Mouse (Mus musculus): ENCODE data around the gene Adamts18. TPM values are rescaled to one million over a fixed set of nuclear protein-coding genes. Genes with fewer than 3 reads are reported as not detected.

The Adamts18 gene
- polyA plus RNA-seq, 1 experiment from 2014 or later = 0.68 TPM

DNA sequence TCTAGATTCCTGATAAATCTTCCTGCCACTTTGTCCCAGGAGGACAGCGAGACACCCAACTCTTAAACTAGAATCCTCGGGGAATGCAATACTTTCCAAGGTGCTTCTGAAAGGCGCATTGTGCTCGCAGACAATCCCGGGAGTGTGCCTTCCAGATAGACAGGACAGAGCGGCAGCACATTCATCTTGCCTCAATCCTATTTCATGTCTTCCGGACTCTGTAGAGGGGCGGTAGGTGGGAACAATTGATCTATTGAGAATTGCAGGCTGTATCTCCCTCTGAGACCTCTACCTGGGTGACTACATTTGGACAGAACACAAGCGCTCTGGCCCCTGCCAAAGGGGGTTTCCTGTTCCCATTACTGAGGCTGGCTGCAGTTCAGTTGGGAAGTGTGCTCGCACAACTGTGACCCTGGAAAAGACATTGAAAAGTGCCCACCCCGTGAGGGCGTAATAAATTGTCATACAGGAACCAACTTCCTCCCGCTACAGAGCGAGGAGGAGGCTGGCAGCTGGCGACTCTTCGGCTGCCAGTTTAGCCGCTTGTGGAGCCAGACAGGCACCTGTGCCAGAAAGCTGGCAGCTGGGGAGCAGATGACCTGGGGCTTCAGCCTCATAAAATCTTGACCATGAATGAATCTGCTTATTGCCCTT is 160.5 kb downstream of the Adamts18 start:
- no peak overlapping the region for H3K4me2 ChIP-seq
- no peak overlapping the region for H3K9ac ChIP-seq (ENCODE audit: low read length)
- 87% methylated on average over 17 of the region's 17 CpGs for WGBS
- no peak for DNase-seq (ENCODE audit: low spot score, missing footprints)
- H3K4me1 ChIP-seq (ENCODE audit: control insufficient read depth, insufficient read depth, low read length) = no peaks in the 10 kb centered on the region
- no peaks in the 10 kb centered on the region for H3K36me3 ChIP-seq (ENCODE audit: control insufficient read depth, insufficient read depth, low read length)
- H3K4me3 ChIP-seq (ENCODE audit: low read depth, low read length) = no peak overlapping the region
- ATAC-seq (ENCODE audit: low FRiP score) = no peak
- H3K27me3 ChIP-seq (ENCODE audit: control insufficient read depth, insufficient read depth, low read length) = no peaks in the 10 kb centered on the region
- no peak overlapping the region for H3K27ac ChIP-seq (ENCODE audit: low read depth, low read length)
- H3K9me3 ChIP-seq (ENCODE audit: control insufficient read depth, low read length) = no peaks in the 10 kb centered on the region; the same call in 1 of the 2 replicates

DNA sequence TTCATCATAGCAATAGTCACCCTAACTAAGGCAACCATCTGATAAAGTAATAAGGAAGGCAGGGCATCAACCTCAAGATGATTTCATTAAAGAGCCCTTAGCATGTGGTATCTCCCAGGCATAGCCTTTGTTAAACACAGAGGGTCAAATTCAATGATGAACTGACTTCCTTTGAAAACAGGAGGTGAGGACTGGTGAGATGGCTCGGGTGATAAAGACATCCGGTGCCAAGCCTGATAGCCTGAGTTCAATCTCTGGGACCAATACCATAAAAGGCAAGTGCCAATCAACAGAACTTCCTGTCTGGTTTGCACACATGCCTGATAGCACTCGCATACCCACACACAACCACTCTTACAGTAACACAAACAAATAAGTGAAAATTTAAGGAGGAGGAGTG is 169.2 kb downstream of the Adamts18 start:
- no peaks in the 10 kb centered on the region for H3K27me3 ChIP-seq (ENCODE audit: control insufficient read depth, insufficient read depth, low read length)
- H3K4me2 ChIP-seq = no peak overlapping the region
- H3K9ac ChIP-seq (ENCODE audit: low read length) = no peak overlapping the region
- 88% methylated on average over 3 of the region's 3 CpGs for WGBS
- H3K9me3 ChIP-seq (ENCODE audit: control insufficient read depth, low read length) = no peaks in the 10 kb centered on the region; the same call in 1 of the 2 replicates
- no peaks in the 10 kb centered on the region for H3K4me1 ChIP-seq (ENCODE audit: control insufficient read depth, insufficient read depth, low read length)
- no peak for DNase-seq (ENCODE audit: low spot score, missing footprints)
- H3K4me3 ChIP-seq (ENCODE audit: low read depth, low read length) = no peak overlapping the region
- ATAC-seq (ENCODE audit: low FRiP score) = no peak
- H3K36me3 ChIP-seq (ENCODE audit: control insufficient read depth, insufficient read depth, low read length) = no peaks in the 10 kb centered on the region
- no peak overlapping the region for H3K27ac ChIP-seq (ENCODE audit: low read depth, low read length)

DNA sequence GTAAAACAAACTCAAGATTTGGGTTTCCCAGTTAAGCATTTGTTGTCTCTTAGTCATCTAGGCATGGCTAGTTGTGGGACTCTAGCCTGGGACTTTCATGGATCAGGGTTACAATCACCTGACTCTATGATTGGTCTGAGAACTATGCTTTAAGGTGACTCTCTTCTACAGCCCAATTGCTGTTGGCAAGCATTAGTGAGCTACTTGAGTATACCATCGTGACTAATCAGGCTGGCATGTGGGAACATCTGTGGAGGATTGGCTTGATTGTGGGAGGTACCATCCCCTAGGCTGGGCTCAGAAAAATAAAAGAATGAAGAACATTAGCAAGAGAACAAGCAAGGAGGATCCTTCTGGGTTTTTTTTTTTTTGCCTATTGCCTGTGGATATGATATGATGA is 171.7 kb downstream of the Adamts18 start:
- Histone ChIP-seq H3K27me3 (ENCODE audit: control insufficient read depth, insufficient read depth, low read length) (no peaks in the 10 kb centered on the region), H3K4me1 (ENCODE audit: control insufficient read depth, insufficient read depth, low read length) (no peaks in the 10 kb centered on the region), H3K9ac (ENCODE audit: low read length) (no peak overlapping the region), H3K4me2 (no peak overlapping the region), H3K9me3 (ENCODE audit: control insufficient read depth, low read length) (no peaks in the 10 kb centered on the region), H3K4me3 (ENCODE audit: low read depth, low read length) (no peak overlapping the region), H3K36me3 (ENCODE audit: control insufficient read depth, insufficient read depth, low read length) (no peaks in the 10 kb centered on the region), H3K27ac (ENCODE audit: low read depth, low read length) (no peak overlapping the region)
- ATAC-seq (ENCODE audit: low FRiP score) (no peak), DNase-seq (ENCODE audit: low spot score, missing footprints) (no peak)
- WGBS = 89% methylated on average over 1 of the region's 1 CpGs

DNA sequence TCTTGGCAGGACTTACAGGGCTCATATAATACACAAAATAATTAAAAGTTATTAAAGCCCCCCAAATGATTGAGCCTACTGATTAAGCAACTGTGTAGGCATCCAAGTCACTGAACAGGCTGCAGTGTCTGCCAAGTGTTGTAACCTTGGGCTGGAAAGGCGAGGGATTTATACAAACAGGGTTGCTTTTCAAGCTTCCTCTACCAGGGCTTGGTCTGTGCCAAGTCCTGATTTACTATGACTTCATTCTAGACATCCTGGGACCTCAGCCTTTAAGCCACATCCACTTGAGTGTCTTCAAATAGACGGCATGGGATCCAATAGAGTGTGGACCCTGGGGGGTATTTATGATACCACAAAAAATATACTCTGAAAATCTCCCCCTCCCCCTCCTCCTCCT is 173.3 kb downstream of the Adamts18 start:
- Histone ChIP-seq H3K27me3 (ENCODE audit: control insufficient read depth, insufficient read depth, low read length) (no peaks in the 10 kb centered on the region), H3K4me3 (ENCODE audit: low read depth, low read length) (no peak overlapping the region), H3K36me3 (ENCODE audit: control insufficient read depth, insufficient read depth, low read length) (no peaks in the 10 kb centered on the region), H3K4me2 (no peak overlapping the region), H3K4me1 (ENCODE audit: control insufficient read depth, insufficient read depth, low read length) (no peaks in the 10 kb centered on the region), H3K9ac (ENCODE audit: low read length) (no peak overlapping the region), H3K9me3 (ENCODE audit: control insufficient read depth, low read length) (no peaks in the 10 kb centered on the region), H3K27ac (ENCODE audit: low read depth, low read length) (no peak overlapping the region)
- ATAC-seq (ENCODE audit: low FRiP score) = no peak
- no peak for DNase-seq (ENCODE audit: low spot score, missing footprints)
- 83% methylated on average over 2 of the region's 2 CpGs for WGBS

DNA sequence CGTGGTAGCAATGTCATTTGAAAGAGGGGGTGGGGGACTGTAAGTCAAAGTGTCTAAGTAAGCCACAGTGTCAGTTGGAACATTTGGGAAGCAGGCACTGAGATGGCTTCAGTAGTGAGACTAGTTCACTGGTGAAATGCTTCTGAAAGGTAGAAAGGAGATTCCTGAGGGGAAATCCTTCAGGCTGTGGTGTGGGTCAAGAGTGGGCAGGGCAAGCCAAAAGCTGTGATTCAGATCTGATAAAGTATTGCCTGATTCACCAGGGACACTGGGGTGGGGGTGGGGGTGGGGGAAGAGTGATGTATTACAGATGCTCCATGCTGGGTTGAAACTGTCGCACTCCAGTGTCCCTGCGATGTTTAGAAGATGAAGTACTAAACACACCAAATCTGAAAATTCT is 173.9 kb downstream of the Adamts18 start:
- ATAC-seq (ENCODE audit: low FRiP score) = no peak
- Histone ChIP-seq H3K4me1 (ENCODE audit: control insufficient read depth, insufficient read depth, low read length) (no peaks in the 10 kb centered on the region), H3K4me3 (ENCODE audit: low read depth, low read length) (no peak overlapping the region), H3K36me3 (ENCODE audit: control insufficient read depth, insufficient read depth, low read length) (no peaks in the 10 kb centered on the region), H3K9me3 (ENCODE audit: control insufficient read depth, low read length) (no peaks in the 10 kb centered on the region), H3K27ac (ENCODE audit: low read depth, low read length) (no peak overlapping the region), H3K27me3 (ENCODE audit: control insufficient read depth, insufficient read depth, low read length) (no peaks in the 10 kb centered on the region), H3K9ac (ENCODE audit: low read length) (no peak overlapping the region), H3K4me2 (no peak overlapping the region)
- DNase-seq (ENCODE audit: low spot score, missing footprints) = no peak
- WGBS = 80% methylated on average over 3 of the region's 3 CpGs

DNA sequence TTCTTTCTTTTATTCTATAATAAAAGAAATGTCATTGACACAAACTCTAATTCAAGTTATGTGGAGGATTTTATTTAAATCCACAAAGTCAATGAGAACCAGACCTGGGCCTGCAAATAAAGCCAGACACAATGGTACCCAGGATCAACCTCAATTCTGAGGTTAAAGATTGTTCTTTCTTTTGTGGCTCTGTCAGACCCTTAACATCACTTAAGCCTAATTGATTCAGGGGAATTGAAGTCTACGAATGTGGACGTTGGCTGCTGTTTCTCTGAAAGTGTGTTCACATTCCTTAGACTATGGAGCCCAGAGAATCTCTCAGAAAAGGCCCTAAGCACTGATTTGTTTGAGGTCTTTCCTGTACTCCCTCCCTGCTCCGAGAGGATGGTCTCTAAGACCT is 175.2 kb downstream of the Adamts18 start:
- H3K4me3 ChIP-seq (ENCODE audit: low read depth, low read length) = no peak overlapping the region
- DNase-seq (ENCODE audit: low spot score, missing footprints) (no peak), ATAC-seq (ENCODE audit: low FRiP score) (no peak)
- H3K9ac ChIP-seq (ENCODE audit: low read length) = no peak overlapping the region
- no peak overlapping the region for H3K27ac ChIP-seq (ENCODE audit: low read depth, low read length)
- WGBS = 29% methylated on average over 3 of the region's 3 CpGs
- no peaks in the 10 kb centered on the region for H3K9me3 ChIP-seq (ENCODE audit: control insufficient read depth, low read length)
- no peaks in the 10 kb centered on the region for H3K27me3 ChIP-seq (ENCODE audit: control insufficient read depth, insufficient read depth, low read length)
- no peaks in the 10 kb centered on the region for H3K36me3 ChIP-seq (ENCODE audit: control insufficient read depth, insufficient read depth, low read length)
- no peaks in the 10 kb centered on the region for H3K4me1 ChIP-seq (ENCODE audit: control insufficient read depth, insufficient read depth, low read length)
- no peak overlapping the region for H3K4me2 ChIP-seq

DNA sequence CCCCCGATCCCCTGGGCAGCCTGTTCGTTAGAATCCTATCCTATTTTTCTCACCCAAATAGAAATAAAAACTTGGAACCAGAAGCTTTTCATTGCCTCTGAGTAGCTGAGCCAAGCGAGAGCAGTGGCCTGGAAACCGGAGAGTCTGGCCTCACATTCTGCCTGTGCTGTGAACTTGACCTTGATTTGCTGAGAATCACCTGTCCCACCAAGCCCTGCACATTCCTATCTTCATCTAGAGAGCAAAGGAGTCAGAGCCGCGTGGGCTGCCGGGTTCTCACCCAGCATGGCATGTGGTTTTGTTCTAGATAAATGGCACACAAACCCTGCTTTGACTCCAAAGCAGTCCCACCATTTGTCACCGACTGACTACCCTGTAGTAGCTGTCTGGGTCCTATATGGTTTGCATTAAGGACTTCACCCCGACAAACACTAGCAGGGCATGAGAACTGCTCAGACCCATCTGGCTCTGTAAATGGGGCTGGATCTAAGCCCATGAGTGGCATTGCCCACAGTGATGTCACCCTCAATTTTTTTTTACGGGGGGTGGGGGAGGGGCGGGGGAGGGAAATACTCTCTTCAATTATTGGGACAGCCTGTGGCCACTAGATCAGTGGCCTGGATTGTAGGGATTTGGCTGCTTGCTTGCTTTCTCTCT is 175.8 kb downstream of the Adamts18 start:
- no peaks in the 10 kb centered on the region for H3K4me1 ChIP-seq (ENCODE audit: control insufficient read depth, insufficient read depth, low read length)
- no peaks in the 10 kb centered on the region for H3K36me3 ChIP-seq (ENCODE audit: control insufficient read depth, insufficient read depth, low read length)
- H3K27me3 ChIP-seq (ENCODE audit: control insufficient read depth, insufficient read depth, low read length) = no peaks in the 10 kb centered on the region
- H3K9ac ChIP-seq (ENCODE audit: low read length) = no peak overlapping the region
- no peak overlapping the region for H3K4me3 ChIP-seq (ENCODE audit: low read depth, low read length)
- 76% methylated on average over 11 of the region's 11 CpGs for WGBS
- H3K9me3 ChIP-seq (ENCODE audit: control insufficient read depth, low read length) = no peaks in the 10 kb centered on the region
- no peak overlapping the region for H3K4me2 ChIP-seq
- no peak overlapping the region for H3K27ac ChIP-seq (ENCODE audit: low read depth, low read length)
- no peak for ATAC-seq (ENCODE audit: low FRiP score)
- no peak for DNase-seq (ENCODE audit: low spot score, missing footprints)

DNA sequence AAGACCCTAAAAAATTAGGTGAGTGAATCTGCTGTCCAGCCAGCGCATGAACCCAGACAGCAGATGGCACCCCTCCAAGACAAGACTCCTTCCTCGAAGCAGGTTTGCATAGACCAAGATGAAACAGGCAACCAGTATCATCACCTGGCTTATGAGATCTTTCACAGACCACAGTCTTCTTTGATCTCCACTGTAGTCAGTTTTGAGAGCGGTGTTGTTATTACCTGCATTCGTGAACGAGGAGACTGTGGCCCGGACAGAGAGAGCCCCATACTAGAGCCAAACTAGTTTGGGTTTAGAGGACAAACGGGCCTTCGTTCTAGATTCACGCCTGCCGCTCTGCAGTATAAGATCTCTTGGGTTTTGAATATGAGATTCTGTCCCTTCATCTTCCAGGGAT is 178.6 kb downstream of the Adamts18 start:
- H3K27me3 ChIP-seq (ENCODE audit: control insufficient read depth, insufficient read depth, low read length) = no peaks in the 10 kb centered on the region
- no peaks in the 10 kb centered on the region for H3K36me3 ChIP-seq (ENCODE audit: control insufficient read depth, insufficient read depth, low read length)
- 89% methylated on average over 10 of the region's 10 CpGs for WGBS
- no peak overlapping the region for H3K9ac ChIP-seq (ENCODE audit: low read length)
- H3K4me2 ChIP-seq = no peak overlapping the region
- ATAC-seq (ENCODE audit: low FRiP score) (no peak), DNase-seq (ENCODE audit: low spot score, missing footprints) (no peak)
- H3K4me3 ChIP-seq (ENCODE audit: low read depth, low read length) = no peak overlapping the region
- no peak overlapping the region for H3K27ac ChIP-seq (ENCODE audit: low read depth, low read length)
- no peaks in the 10 kb centered on the region for H3K4me1 ChIP-seq (ENCODE audit: control insufficient read depth, insufficient read depth, low read length)
- no peaks in the 10 kb centered on the region for H3K9me3 ChIP-seq (ENCODE audit: control insufficient read depth, low read length)

DNA sequence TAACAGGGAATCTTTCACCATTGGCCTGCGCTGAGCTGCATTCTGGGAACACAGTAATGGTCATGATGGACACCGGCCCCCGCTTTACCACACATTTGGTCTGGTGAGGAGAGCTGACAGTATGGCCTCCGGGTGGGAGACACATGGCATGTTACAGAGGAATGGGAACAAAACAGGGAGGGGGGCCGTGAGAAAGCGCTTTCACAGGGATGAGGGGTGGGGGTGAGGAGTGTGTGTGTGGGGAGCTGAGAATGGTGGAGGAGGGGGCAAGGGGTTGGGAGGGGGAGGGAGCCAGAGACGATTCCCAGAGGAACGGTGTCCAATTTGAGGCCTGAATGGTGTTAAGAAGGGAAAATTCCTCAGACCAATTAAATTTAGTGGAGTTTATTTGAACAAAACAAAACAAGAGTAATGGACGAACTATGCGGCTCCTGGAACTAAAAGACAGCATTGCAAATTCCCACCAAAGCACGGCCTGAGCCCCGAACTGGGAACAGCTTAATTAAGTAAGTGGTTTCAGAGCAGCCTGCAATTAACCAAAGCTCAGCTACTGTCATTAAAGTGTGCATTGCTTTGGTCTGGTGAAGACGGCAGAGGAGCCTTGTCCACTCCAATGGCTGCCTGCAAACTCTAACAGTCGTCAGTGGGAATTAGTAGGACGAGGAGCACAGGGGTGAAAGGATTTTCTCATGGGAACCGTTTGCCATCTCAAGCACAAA is 181.7 kb downstream of the Adamts18 start:
- no peak for ATAC-seq (ENCODE audit: low FRiP score)
- H3K27ac ChIP-seq (ENCODE audit: low read depth, low read length) = no peak overlapping the region

More for the DNA sequence above, 181.7 kb downstream of the Adamts18 start:
- WGBS = 76% methylated on average over 16 of the region's 16 CpGs
- no peaks in the 10 kb centered on the region for H3K9me3 ChIP-seq (ENCODE audit: control insufficient read depth, low read length)
- no peak for DNase-seq (ENCODE audit: low spot score, missing footprints)
- no peak overlapping the region for H3K4me3 ChIP-seq (ENCODE audit: low read depth, low read length)
- H3K9ac ChIP-seq (ENCODE audit: low read length) = no peak overlapping the region
- no peaks in the 10 kb centered on the region for H3K27me3 ChIP-seq (ENCODE audit: control insufficient read depth, insufficient read depth, low read length)
- H3K36me3 ChIP-seq (ENCODE audit: control insufficient read depth, insufficient read depth, low read length) = no peaks in the 10 kb centered on the region
- H3K4me1 ChIP-seq (ENCODE audit: control insufficient read depth, insufficient read depth, low read length) = no peaks in the 10 kb centered on the region
- no peak overlapping the region for H3K4me2 ChIP-seq

Measured in midbrain, embryonic 11.5 days (tissue).